Mouse (Mus musculus): Measurements from ENCODE around the gene Gm30083. TPM values are rescaled to one million over a fixed set of nuclear protein-coding genes. Genes with fewer than 3 reads are reported as not detected.

Gm30083 gene
- polyA plus RNA-seq, 1 experiment from 2014 or later: not detected

DNA sequence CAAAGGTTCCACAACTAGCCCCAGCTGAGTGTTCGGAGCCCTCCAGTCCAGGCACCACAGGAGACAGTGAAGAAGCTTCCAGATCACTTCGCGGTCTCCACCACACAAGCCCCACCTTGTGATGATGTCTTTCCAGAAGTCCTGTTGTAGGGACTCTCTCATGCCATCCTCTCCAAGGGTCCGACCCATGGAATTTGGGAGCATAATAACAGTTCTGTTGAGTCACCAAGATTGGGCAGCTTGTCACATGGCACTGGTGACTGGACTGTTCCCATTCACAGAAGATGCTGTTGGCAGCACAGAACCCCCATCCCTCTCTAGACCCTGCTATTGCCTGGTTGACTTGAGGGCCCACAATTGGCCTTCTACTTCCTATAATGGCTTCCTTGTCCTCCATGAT, 1.4 kb upstream of the Gm30083 start, which contains the start of gene Gm5460:
Gene Gm5460 (plus strand): TSS at position 378 of the 400 bp plus-strand sequence.
- 95% methylated on average over 4 of the region's 4 CpGs for WGBS
- no peaks in the 10 kb centered on the region for H3K4me1 ChIP-seq (ENCODE audit: control insufficient read depth, insufficient read depth, low read length)
- H3K9me3 ChIP-seq (ENCODE audit: control insufficient read depth, low read length): no peaks in the 10 kb centered on the region
- no peak within 1 kb of the TSS for H3K4me3 ChIP-seq (ENCODE audit: low read depth, low read length)
- no peak within 1 kb of the TSS for H3K9ac ChIP-seq (ENCODE audit: low read depth, low read length)
- ATAC-seq (ENCODE audit: low read depth) (no peak), DNase-seq (ENCODE audit: low spot score) (no peak)
- H3K4me2 ChIP-seq (ENCODE audit: low read depth, low read length): no peak within 1 kb of the TSS
- no peaks in the 10 kb centered on the region for H3K36me3 ChIP-seq (ENCODE audit: control insufficient read depth, insufficient read depth, low read length)
- H3K27ac ChIP-seq (replicated peaks; ENCODE audit: low read depth, low read length): no peak within 1 kb of the TSS
- H3K27me3 ChIP-seq (replicated peaks; ENCODE audit: control insufficient read depth, insufficient read depth, low read length): no peaks in the 10 kb centered on the region; the same call in 1 of the 2 replicates

DNA sequence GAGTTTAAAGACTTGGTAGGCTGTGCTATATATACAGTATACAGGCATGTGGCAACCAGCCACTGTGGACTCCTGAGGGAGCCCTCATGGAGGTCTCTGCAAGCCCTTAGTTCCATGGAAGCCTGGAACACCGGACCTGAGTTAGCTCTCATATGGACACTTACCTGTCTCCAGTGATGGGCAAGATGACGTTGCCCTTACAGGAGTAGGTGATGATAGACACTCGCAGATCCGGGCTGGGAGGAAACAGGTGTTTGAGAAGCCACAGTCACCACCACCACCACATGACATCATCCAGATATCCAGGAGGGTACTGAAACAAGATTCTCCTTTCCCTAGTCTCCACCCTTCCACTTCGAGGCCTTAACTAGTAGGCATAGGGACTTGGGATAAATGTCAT, 12.6 kb downstream of the Gm30083 start:
- no peak for ATAC-seq (ENCODE audit: low read depth)
- no peak for DNase-seq (ENCODE audit: low spot score)
- H3K4me2 ChIP-seq (ENCODE audit: low read depth, low read length): no peak overlapping the region
- H3K4me1 ChIP-seq (ENCODE audit: control insufficient read depth, insufficient read depth, low read length): no peaks in the 10 kb centered on the region
- H3K27me3 ChIP-seq (replicated peaks; ENCODE audit: control insufficient read depth, insufficient read depth, low read length): no peaks in the 10 kb centered on the region
- no peak overlapping the region for H3K4me3 ChIP-seq (ENCODE audit: low read depth, low read length)
- no peak overlapping the region for H3K27ac ChIP-seq (replicated peaks; ENCODE audit: low read depth, low read length)
- 74% methylated on average over 5 of the region's 5 CpGs for WGBS
- H3K36me3 ChIP-seq (ENCODE audit: control insufficient read depth, insufficient read depth, low read length): no peaks in the 10 kb centered on the region
- no peak overlapping the region for H3K9ac ChIP-seq (ENCODE audit: low read depth, low read length)
- no peaks in the 10 kb centered on the region for H3K9me3 ChIP-seq (ENCODE audit: control insufficient read depth, low read length)

DNA sequence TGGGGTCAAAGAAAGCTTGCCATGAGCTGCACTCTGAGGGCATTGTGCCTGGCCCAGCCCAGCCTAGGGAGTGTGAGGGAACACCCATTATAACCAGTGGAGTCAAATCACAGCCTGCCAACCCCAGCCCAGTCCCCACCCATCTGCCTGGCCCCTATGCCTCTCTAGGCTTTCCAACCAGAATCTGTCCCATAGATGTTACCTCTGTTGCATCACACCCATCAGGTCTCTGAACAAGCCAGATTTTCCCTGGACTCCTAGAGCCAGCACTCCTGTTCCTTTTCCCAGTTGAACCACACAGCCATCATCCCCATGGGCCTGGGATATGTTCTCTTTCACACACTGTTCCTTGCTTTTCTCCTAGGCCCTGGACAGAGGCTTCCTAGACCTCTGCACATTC, 13.5 kb downstream of the Gm30083 start:
- Histone ChIP-seq H3K27me3 (replicated peaks; ENCODE audit: control insufficient read depth, insufficient read depth, low read length) (no peaks in the 10 kb centered on the region), H3K9me3 (ENCODE audit: control insufficient read depth, low read length) (no peaks in the 10 kb centered on the region), H3K4me2 (ENCODE audit: low read depth, low read length) (no peak overlapping the region), H3K9ac (ENCODE audit: low read depth, low read length) (no peak overlapping the region), H3K27ac (replicated peaks; ENCODE audit: low read depth, low read length) (no peak overlapping the region), H3K4me3 (ENCODE audit: low read depth, low read length) (no peak overlapping the region), H3K36me3 (ENCODE audit: control insufficient read depth, insufficient read depth, low read length) (no peaks in the 10 kb centered on the region), H3K4me1 (ENCODE audit: control insufficient read depth, insufficient read depth, low read length) (no peaks in the 10 kb centered on the region)
- ATAC-seq (ENCODE audit: low read depth) (no peak), DNase-seq (ENCODE audit: low spot score) (no peak)

DNA sequence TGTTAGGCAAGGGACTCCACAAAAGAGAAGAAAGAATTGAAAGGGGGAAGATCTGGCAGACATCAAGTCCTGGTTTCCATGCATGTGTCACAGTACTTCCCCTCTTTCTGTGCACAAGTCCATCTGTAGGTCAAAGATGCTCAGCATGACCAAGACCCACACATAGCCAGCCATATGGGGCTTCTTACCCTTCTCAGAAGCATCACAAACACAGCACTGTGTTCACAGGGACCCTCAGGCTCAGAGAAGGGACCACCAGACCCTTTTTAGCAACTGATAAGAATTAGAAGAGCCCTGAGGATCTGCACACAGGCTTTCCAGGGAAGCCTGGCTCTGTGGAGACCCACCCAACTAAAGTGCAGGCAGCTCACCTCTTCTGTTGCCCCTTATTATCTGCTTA, 14.9 kb downstream of the Gm30083 start:
- no peak for ATAC-seq (ENCODE audit: low read depth)
- H3K9me3 ChIP-seq (ENCODE audit: control insufficient read depth, low read length): no peaks in the 10 kb centered on the region
- H3K9ac ChIP-seq (ENCODE audit: low read depth, low read length): no peak overlapping the region
- no peaks in the 10 kb centered on the region for H3K27me3 ChIP-seq (replicated peaks; ENCODE audit: control insufficient read depth, insufficient read depth, low read length)
- no peak overlapping the region for H3K4me3 ChIP-seq (ENCODE audit: low read depth, low read length)
- no peaks in the 10 kb centered on the region for H3K36me3 ChIP-seq (ENCODE audit: control insufficient read depth, insufficient read depth, low read length)
- no peak for DNase-seq (ENCODE audit: low spot score)
- no peak overlapping the region for H3K27ac ChIP-seq (replicated peaks; ENCODE audit: low read depth, low read length)
- no peaks in the 10 kb centered on the region for H3K4me1 ChIP-seq (ENCODE audit: control insufficient read depth, insufficient read depth, low read length)
- no peak overlapping the region for H3K4me2 ChIP-seq (ENCODE audit: low read depth, low read length)

DNA sequence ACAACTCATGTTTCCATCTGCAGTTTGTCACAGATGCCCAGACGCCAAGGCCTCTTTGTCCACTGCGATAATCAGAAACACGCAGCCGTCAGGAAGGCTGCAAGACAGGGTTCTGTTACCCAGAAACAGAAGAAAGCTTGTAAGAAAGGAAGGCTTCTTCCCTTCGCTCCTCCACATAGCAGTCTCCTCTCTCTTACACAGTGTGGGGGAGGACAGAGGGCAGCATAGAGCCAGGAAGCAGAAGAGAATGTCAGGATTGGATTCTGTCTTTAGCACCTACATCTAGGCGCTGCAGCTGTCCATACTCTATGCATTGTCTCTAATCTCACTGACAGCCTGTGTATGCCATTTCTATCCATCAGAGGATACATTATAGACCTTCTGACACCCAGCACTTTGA, 17.6 kb downstream of the Gm30083 start:
- WGBS: 47% methylated on average over 6 of the region's 6 CpGs
- Histone ChIP-seq H3K9ac (ENCODE audit: low read depth, low read length) (no peak overlapping the region), H3K4me3 (ENCODE audit: low read depth, low read length) (no peak overlapping the region), H3K4me2 (ENCODE audit: low read depth, low read length) (no peak overlapping the region), H3K4me1 (ENCODE audit: control insufficient read depth, insufficient read depth, low read length) (no peaks in the 10 kb centered on the region), H3K27me3 (replicated peaks; ENCODE audit: control insufficient read depth, insufficient read depth, low read length) (no peaks in the 10 kb centered on the region), H3K27ac (replicated peaks; ENCODE audit: low read depth, low read length) (no peak overlapping the region), H3K9me3 (ENCODE audit: control insufficient read depth, low read length) (no peaks in the 10 kb centered on the region), H3K36me3 (ENCODE audit: control insufficient read depth, insufficient read depth, low read length) (no peaks in the 10 kb centered on the region)
- peak; percentile 15 for DNase-seq (ENCODE audit: low spot score)
- no peak for ATAC-seq (ENCODE audit: low read depth)

DNA sequence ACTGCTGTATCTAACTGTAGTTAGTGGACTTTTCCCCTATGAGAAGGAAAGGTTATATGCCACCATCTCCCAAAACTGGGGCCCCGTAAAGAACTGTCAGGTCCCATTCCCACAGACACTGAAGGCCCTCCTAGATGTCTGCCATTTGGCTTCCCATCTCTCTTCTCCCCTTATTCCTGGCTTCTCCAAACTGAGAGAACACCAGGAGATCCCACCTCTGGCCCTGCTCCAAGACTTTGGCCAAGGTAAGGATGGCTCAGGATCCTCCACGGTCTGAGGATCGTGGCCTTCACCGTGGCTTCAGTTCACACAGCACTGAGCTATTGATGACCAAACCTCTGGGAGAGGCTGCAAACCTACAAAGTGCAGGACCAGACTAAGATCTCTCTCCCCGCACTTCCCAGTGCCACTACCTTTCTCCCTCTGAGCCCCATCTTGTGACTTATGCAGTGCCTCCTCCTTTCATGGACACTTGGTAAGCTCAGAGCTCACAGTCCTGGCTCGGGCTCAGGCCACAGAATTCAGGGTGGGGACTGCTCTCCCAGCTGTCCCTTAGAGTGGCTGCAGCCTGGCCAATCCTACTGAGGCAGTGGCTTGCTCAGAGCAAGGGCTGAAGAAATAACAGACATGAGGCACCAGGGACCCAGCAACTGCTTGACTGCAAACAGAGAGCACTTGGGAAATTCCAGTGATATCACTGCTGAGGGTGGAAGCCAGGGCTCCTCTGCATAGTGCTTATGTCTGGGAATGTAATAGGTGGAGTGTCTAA, 21.3 kb downstream of the Gm30083 start:
- no peak overlapping the region for H3K4me3 ChIP-seq (ENCODE audit: low read depth, low read length)
- no peak for DNase-seq (ENCODE audit: low spot score)
- no peak overlapping the region for H3K9ac ChIP-seq (ENCODE audit: low read depth, low read length)
- H3K4me1 ChIP-seq (ENCODE audit: control insufficient read depth, insufficient read depth, low read length): no peaks in the 10 kb centered on the region
- H3K27ac ChIP-seq (replicated peaks; ENCODE audit: low read depth, low read length): no peak overlapping the region
- no peak overlapping the region for H3K4me2 ChIP-seq (ENCODE audit: low read depth, low read length)
- WGBS: 90% methylated on average over 6 of the region's 6 CpGs
- H3K36me3 ChIP-seq (ENCODE audit: control insufficient read depth, insufficient read depth, low read length): no peaks in the 10 kb centered on the region
- no peaks in the 10 kb centered on the region for H3K27me3 ChIP-seq (replicated peaks; ENCODE audit: control insufficient read depth, insufficient read depth, low read length)
- ATAC-seq (ENCODE audit: low read depth): 0 out of 2 replicates have a peak, but pooled peaks have one; percentile 18
- H3K9me3 ChIP-seq (ENCODE audit: control insufficient read depth, low read length): no peaks in the 10 kb centered on the region

DNA sequence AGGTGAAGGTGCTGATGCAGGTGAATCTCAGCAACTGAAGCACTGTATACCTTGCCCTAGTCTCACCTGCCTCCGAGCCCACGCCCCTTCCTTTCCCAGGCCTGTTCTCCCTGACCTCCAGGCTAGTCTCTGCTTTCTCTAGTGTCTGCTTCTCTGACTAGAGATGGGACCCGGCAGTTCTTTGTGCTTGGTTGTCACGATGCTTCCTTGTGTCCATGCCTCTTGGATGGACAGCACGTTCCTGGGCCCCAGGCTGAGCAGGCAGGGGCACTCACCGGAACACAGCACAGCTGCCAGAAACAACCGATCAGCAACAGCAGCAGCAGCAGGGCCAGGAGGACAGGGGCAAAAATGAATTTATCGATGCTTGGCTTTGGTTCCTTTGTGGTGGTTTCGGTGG, 21.9 kb downstream of the Gm30083 start:
- H3K4me1 ChIP-seq (ENCODE audit: control insufficient read depth, insufficient read depth, low read length): no peaks in the 10 kb centered on the region
- H3K36me3 ChIP-seq (ENCODE audit: control insufficient read depth, insufficient read depth, low read length): no peaks in the 10 kb centered on the region
- no peak overlapping the region for H3K4me2 ChIP-seq (ENCODE audit: low read depth, low read length)
- DNase-seq (ENCODE audit: low spot score) (no peak), ATAC-seq (ENCODE audit: low read depth) (no peak)
- H3K4me3 ChIP-seq (ENCODE audit: low read depth, low read length): no peak overlapping the region
- H3K9ac ChIP-seq (ENCODE audit: low read depth, low read length): no peak overlapping the region
- no peak overlapping the region for H3K27ac ChIP-seq (replicated peaks; ENCODE audit: low read depth, low read length)
- no peaks in the 10 kb centered on the region for H3K9me3 ChIP-seq (ENCODE audit: control insufficient read depth, low read length)
- 83% methylated on average over 9 of the region's 9 CpGs for WGBS
- H3K27me3 ChIP-seq (replicated peaks; ENCODE audit: control insufficient read depth, insufficient read depth, low read length): no peaks in the 10 kb centered on the region

DNA sequence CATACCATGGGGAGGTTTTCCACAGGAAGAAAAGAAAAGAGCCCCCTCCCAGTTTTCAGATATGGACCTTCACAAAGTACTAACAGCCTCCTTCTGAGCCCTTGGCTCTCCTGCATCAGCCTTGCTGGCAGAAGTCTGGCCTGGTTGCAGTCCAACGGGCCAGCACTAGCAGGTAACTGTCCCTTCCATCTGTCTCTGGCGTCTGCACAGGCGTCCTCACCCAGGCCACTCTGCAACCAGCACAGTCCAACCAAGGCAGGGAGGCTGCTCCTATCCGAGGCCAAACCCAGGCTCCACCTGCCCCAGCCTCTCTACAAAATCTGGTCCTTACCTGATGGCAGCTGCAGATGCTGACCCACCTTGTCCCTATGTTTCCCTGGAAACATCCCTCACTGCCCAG, 23.0 kb downstream of the Gm30083 start:
- no peak for ATAC-seq (ENCODE audit: low read depth)
- Histone ChIP-seq H3K4me3 (ENCODE audit: low read depth, low read length) (no peak overlapping the region), H3K4me1 (ENCODE audit: control insufficient read depth, insufficient read depth, low read length) (no peaks in the 10 kb centered on the region), H3K27ac (replicated peaks; ENCODE audit: low read depth, low read length) (no peak overlapping the region), H3K36me3 (ENCODE audit: control insufficient read depth, insufficient read depth, low read length) (no peaks in the 10 kb centered on the region), H3K9ac (ENCODE audit: low read depth, low read length) (no peak overlapping the region), H3K9me3 (ENCODE audit: control insufficient read depth, low read length) (no peaks in the 10 kb centered on the region), H3K4me2 (ENCODE audit: low read depth, low read length) (no peak overlapping the region), H3K27me3 (replicated peaks; ENCODE audit: control insufficient read depth, insufficient read depth, low read length) (no peaks in the 10 kb centered on the region)
- DNase-seq (ENCODE audit: low spot score): no peak
- 84% methylated on average over 4 of the region's 4 CpGs for WGBS

DNA sequence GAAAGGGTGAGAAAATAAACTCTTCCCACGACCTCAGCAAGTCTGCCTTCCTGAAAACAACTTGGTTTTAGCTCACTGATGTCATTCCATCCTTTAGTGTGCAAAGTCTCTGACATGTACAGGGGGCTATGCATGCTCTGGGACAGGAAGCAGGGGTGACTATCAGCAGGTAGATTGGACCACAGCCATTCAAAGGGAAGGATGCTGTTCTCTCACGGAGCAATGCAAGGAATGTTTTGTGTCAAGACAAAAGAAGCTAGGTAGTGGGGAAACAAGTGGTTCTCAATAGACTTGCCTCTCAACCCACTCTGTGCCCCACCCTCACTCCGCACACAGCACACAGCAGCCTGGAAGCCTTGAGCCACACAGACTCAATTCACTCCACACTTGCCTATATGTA, 25.8 kb downstream of the Gm30083 start:
- no peak overlapping the region for H3K27ac ChIP-seq (replicated peaks; ENCODE audit: low read depth, low read length)
- H3K4me1 ChIP-seq (ENCODE audit: control insufficient read depth, insufficient read depth, low read length): no peaks in the 10 kb centered on the region
- ATAC-seq (ENCODE audit: low read depth): no peak
- H3K27me3 ChIP-seq (replicated peaks; ENCODE audit: control insufficient read depth, insufficient read depth, low read length): no peaks in the 10 kb centered on the region
- no peak overlapping the region for H3K4me2 ChIP-seq (ENCODE audit: low read depth, low read length)
- H3K36me3 ChIP-seq (ENCODE audit: control insufficient read depth, insufficient read depth, low read length): no peaks in the 10 kb centered on the region
- no peaks in the 10 kb centered on the region for H3K9me3 ChIP-seq (ENCODE audit: control insufficient read depth, low read length)
- H3K9ac ChIP-seq (ENCODE audit: low read depth, low read length): no peak overlapping the region
- WGBS: 56% methylated on average over 3 of the region's 3 CpGs
- DNase-seq (ENCODE audit: low spot score): no peak
- H3K4me3 ChIP-seq (ENCODE audit: low read depth, low read length): no peak overlapping the region
